23 mouse cellular contexts compared by ENCODE assay signal in genomic region chr11:49719466-49720151, GRCm38 (mm10). TPM values are rescaled to one million over a fixed set of nuclear protein-coding genes. Genes with fewer than 3 reads are reported as not detected.
DNase-seq lines count a peak whose midpoint lies in the region; ATAC-seq lines count a peak whose summit lies in the region.
"Had no signal": no experiment of that assay in that cellular context is flagged by ENCODE, and none has a peak within 500 bp of the region (broad histone marks: within the 10 kb centered on the region; RNA-seq: fewer than 3 reads in every experiment).

No protein-coding gene starts in this region.

- WGBS in limb, embryonic 10.5 days: 91% methylated on average over 8 of the region's 8 CpGs

- no peak overlapping the region for H3K4me3 ChIP-seq in limb, embryonic 10.5 days
- H3K4me3 ChIP-seq: erythroblast, embryonic 14.5 days; heart, embryonic 12.5 days; hindbrain, embryonic 15.5 days; limb, embryonic 15.5 days; stomach, embryonic 15.5 days had no signal

- no peaks in the 10 kb centered on the region for H3K4me1 ChIP-seq in limb, embryonic 10.5 days
- H3K4me1 ChIP-seq: hindbrain, embryonic 15.5 days; limb, embryonic 15.5 days; stomach, embryonic 15.5 days had no signal

- peaks cover 12% of the 10 kb centered on the region for H3K36me3 ChIP-seq in limb, embryonic 10.5 days
- H3K36me3 ChIP-seq: heart, embryonic 12.5 days; hindbrain, embryonic 15.5 days; limb, embryonic 15.5 days; stomach, embryonic 15.5 days had no signal

- intact Hi-C loops in left cerebral cortex, postnatal 10 days (cut with DNase I): loop anchor here (10.0 kb wide), 1 partner anchor 235 kb away; no protein-coding TSS in a partner anchor

- DNase-seq in heart, adult 11 months: peak; percentile 41
- no peak for DNase-seq in heart, adult 9 months (ENCODE audit: low spot score in 2 of 2)
- DNase-seq in naive thymus-derived CD4-positive, alpha-beta T cell, adult 2 months (ENCODE audit: low read depth): peak; percentile 44
- DNase-seq in thymus, postnatal 4 days: peak; percentile 50
- no peak for DNase-seq in limb, embryonic 10.5 days (ENCODE audit: low spot score)
- DNase-seq in left cerebral cortex, postnatal 10 days (ENCODE audit: extremely low spot score in 1 of 2, low spot score in 2 of 2): no peak
- no peak for DNase-seq in cerebellum, adult 11 months
- DNase-seq: adrenal gland, adult 2 months; cerebellum, postnatal 25 days; gastrocnemius, postnatal 36 days; kidney, adult 18-20 months; kidney, postnatal 14 days; lung, adult 18-20 months; midbrain, embryonic 14.5 days had no signal

- peak; percentile 48 for ATAC-seq in activated CD4-positive, CD25-positive, alpha-beta regulatory T cell, adult 4 months
- ATAC-seq: forebrain, embryonic 14.5 days had no signal

- no peaks in the 10 kb centered on the region for H3K9me3 ChIP-seq in limb, embryonic 10.5 days (replicated peaks)
- H3K9me3 ChIP-seq: heart, embryonic 12.5 days; hindbrain, embryonic 15.5 days; limb, embryonic 15.5 days; stomach, embryonic 15.5 days had no signal

- no peak overlapping the region for H3K27ac ChIP-seq in limb, embryonic 10.5 days
- H3K27ac ChIP-seq: hindbrain, embryonic 15.5 days; limb, embryonic 15.5 days; macrophage; stomach, embryonic 15.5 days had no signal

- H3K27me3 ChIP-seq in limb, embryonic 10.5 days (ENCODE audit: low read depth, poor library complexity, severe bottlenecking): no peaks in the 10 kb centered on the region
- H3K27me3 ChIP-seq: heart, embryonic 12.5 days; hindbrain, embryonic 15.5 days; limb, embryonic 15.5 days; stomach, embryonic 15.5 days had no signal

RNA-seq across cellular contexts. Expression of gene Cnot6, which starts 7.1 kb away (rescaled TPM):
- 10 to 100 TPM; 25.8 to 30.9 TPM for polyA plus RNA-seq in activated CD4-positive, CD25-positive, alpha-beta regulatory T cell, adult 4 months (2017; shearing (Covaris generic))
- 59.1 and 63.4 TPM in 2 replicates for polyA plus RNA-seq in limb, embryonic 10.5 days (2016; fragmentation: Nextera tagmentation; extraction: Ambion mirVana)
- 10 to 100 TPM; 47.6 to 48.9 TPM for total RNA-seq in left cerebral cortex, postnatal 10 days (2021)

RNA-seq across cellular contexts. Expression of gene Scgb3a1, which starts 56.2 kb away (rescaled TPM):
- under 1 TPM in 1 of 2 experiments, not detected in 1; 0.97 TPM for polyA plus RNA-seq in activated CD4-positive, CD25-positive, alpha-beta regulatory T cell, adult 4 months (2017; shearing (Covaris generic))
- not detected in 2 replicates for polyA plus RNA-seq in limb, embryonic 10.5 days (2016; fragmentation: Nextera tagmentation; extraction: Ambion mirVana)
- not detected for total RNA-seq in left cerebral cortex, postnatal 10 days (2021)
- total RNA-seq: adrenal gland, adult 2 months; gastrocnemius, postnatal 36 days had no signal
- polyA plus RNA-seq: adrenal gland, adult 2 months; embryonic facial prominence, embryonic 11.5 days; erythroblast, embryonic 14.5 days; forebrain, embryonic 14.5 days; limb, embryonic 15.5 days; macrophage; midbrain, embryonic 14.5 days; stomach, embryonic 15.5 days had no signal

Comparison
In these comparisons a context has a peak if more than half of its experiments do, and no peak if none do; other contexts are left out.
1. DNase-seq: peak in heart, adult 11 months (single experiment), naive thymus-derived CD4-positive, alpha-beta T cell, adult 2 months (single experiment) and thymus, postnatal 4 days (single experiment); none in heart, adult 9 months (0 of 2), limb, embryonic 10.5 days (single experiment), left cerebral cortex, postnatal 10 days (0 of 2) and cerebellum, adult 11 months (single experiment).